Mouse (Mus musculus): ENCODE data around the gene Tdrd1.
"Not testable (repeated sequence)": the region's sequence is repeated elsewhere in the genome, so short reads cannot be mapped to it uniquely, and the experiment has no call there.

The Tdrd1 gene

GRCm38 (mm10) chr19:56826047-56826631 lies at the start of gene Tdrd1:
TSS of gene Tdrd1 (plus strand) at chr19:56826209.
- DNase-seq (ENCODE audit: low spot score in 2 of 2), result peak in 1 of 2 experiments; percentile 33

DNA sequence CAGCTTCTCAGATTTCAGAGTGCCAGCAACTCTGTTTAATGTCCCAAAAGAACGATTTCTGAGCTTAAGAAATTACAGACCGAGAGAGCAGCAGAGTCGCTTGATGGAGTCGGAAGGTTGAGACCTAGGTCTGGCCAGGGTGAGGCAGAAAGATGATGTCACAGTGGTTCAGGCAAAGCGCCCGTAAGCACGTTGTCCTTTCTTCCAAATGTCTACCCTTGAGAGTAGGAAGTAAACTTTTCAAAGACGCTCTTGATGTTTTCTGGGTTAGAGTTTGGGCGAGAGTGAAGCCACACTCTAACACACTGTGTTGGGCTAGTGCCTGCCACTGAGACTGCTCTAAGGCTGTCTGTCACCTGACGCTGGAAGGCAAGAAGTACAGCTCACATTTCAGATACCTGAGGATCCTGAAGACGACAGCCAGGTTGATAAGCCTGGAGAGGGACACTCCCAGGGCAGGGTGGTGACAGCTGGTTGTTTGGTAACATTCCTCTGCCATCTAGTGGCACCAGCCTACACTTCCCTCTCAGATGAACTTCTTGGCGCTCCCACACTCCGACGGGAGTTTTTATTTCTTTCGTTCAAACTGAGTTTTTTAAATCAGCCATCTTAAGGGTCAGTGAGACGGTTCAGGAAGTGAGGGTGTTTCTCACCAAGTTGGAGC lies 49.2 kb upstream of the Tdrd1 start:
- peak; percentile 66 for DNase-seq (ENCODE audit: low spot score in 2 of 2)

GRCm38 (mm10) chr19:56778532-56778931 lies 47.5 kb upstream of the Tdrd1 start:
- not testable (repeated sequence) for DNase-seq (ENCODE audit: low spot score in 2 of 2)

DNA sequence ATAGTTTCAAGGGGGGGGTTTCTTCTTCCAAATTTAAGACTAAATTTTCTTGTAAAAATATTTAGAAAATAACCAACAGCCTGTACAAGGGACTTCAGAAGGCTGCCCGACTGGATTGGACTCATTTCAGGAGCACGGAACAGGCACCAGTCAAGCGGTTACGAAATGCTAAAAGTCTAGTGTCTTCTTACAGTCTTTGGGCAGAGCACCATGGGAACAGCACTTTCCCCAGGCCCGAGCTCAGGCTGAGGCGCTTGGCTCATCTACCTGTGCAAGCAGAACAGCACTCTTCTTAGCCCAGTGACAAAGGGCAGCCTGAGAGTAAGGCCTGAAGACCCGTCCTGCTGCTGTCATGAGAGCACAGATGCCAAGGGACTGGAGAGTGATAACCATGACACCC lies 38.1 kb upstream of the Tdrd1 start:
- no peak for DNase-seq (ENCODE audit: low spot score in 2 of 2)

DNA sequence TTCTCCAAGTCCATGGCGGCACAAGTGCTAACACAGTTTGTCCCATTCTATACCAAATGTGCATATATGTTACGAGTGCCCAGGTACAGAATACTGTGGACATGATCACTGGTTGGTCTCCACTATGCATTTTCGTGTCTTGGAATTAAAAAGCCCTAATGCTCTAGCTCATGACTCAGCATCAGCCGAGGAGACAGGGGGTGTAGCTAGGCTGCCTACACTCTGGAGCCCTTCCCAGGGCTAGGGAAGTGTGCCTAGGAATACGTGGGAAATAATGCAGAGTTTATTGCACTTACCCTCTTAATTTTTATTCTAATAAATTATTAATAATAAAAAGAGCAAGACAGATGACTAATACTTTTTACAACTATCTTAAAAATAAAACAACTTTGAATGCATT lies 37.1 kb upstream of the Tdrd1 start:
- no peak for DNase-seq (ENCODE audit: low spot score in 2 of 2)

DNA sequence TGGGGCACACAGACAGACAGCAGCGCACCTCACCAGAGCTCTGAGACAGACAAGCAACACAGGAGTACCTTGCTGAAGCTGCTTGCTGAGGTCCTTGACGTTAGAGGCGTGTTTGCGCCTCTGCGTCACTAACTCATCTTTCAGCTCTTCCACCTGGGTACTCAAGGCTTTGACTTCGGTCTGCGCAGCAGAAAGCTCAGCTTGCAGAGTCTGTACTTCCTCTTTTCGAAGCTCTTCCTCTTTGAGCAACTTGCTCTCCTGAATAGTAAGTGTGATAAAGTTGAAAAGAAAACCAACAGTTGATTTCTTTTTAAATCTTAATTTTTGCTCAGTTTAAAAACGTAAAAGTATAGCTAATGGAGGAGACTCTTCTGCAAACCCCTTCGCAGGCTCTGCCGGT lies 28.6 kb upstream of the Tdrd1 start:
- no peak for DNase-seq (ENCODE audit: low spot score in 2 of 2)

DNA sequence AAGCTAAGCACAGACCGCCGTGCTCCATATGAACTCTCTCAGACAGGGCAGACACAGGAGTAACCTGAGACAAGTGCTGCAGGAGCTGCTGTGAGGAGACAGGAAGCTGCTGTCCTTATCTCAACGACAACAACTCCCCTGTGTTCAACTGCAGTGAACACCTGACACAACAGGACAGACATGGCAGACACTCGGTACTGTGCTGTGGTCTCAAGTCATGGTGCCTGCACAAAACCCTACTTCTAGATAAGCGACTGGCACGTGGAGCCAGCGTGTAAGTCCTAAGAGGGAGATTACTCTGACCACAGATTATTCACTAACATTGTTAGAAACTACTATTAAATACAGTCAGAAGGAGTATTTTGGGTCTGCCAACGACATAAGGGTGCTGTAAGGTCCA lies 25.8 kb upstream of the Tdrd1 start:
- no peak for DNase-seq (ENCODE audit: low spot score in 2 of 2)

DNA sequence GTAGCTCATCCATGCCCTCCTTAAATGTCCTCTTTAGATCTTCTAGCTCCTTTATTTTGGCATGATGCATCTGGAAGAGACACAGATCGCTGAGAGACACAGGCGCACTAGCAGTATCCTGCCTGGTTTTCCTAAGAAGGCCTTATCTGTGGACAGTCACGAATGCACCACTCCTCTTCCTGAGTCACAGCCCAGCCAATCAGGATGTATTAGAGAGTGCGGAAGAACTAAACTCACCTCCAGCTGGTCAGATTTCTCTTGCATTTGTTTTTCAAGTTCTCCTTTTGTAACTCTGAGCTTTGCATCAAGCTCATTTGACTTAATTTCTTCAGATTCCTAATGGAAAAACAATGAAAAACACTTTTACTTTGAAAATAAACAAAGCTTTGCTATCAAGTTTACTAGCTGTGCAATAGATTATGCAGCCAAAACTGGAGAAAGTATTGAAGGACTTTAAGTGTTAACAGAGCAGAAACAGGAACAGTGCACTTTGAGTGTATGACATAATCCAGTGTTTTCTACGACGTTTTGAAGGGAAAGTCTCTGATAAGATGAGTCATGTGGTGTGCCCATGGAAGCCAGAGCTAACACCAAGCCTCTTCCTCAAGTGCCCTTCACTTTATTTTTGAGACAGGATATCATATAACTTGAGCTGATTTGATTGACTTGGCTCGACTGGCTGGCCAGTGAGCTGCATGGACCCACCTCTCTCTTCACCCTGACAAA lies 24.9 kb upstream of the Tdrd1 start:
- no peak for DNase-seq (ENCODE audit: low spot score in 2 of 2)

GRCm38 (mm10) chr19:56801656-56802351 lies 24.2 kb upstream of the Tdrd1 start:
- DNase-seq (ENCODE audit: low spot score in 2 of 2), result no peak

GRCm38 (mm10) chr19:56802352-56802746 lies 23.7 kb upstream of the Tdrd1 start:
- DNase-seq (ENCODE audit: low spot score in 2 of 2), result no peak

DNA sequence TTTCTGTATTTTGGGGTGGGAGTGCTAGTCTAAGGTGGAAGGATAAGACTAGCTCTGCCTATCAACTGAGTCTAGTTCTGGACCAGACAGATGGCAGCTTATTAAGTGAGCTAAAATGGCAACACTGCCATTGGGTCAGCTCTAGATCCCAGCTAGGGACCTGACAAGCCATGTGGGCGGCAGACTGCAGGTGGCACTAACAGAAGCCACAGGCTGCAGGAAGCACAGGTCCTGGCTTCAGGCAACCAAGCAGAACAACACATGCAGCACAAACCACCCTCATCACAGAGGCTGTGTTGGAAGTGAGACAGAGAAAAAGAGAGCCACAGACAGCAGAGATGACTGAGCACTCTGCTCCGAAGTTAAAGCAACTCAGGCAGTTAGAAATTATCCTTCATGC lies 20.6 kb upstream of the Tdrd1 start:
- DNase-seq (ENCODE audit: low spot score in 2 of 2), result no peak

GRCm38 (mm10) chr19:56807122-56807521 lies 18.9 kb upstream of the Tdrd1 start:
- no peak for DNase-seq (ENCODE audit: low spot score in 2 of 2)

DNA sequence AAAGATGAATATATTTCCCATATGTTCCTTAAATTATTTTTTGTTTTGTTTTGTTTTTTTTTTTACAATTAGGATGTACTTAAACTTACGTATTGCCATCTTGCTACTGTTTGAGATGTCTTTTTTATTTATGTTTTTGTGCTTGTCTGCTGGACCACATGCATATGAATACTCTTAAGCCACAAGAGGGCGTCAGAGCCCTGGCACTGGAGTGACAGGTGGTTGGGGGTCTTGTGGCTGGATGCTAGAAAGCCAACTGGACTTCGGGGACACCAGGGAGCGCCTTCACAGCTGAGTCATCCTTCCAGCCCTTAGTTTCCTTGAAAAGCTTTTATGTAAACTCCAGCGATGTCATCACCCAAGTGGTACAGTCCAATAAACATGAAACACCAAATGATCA lies 17.2 kb upstream of the Tdrd1 start:
- DNase-seq (ENCODE audit: low spot score in 2 of 2), result no peak

DNA sequence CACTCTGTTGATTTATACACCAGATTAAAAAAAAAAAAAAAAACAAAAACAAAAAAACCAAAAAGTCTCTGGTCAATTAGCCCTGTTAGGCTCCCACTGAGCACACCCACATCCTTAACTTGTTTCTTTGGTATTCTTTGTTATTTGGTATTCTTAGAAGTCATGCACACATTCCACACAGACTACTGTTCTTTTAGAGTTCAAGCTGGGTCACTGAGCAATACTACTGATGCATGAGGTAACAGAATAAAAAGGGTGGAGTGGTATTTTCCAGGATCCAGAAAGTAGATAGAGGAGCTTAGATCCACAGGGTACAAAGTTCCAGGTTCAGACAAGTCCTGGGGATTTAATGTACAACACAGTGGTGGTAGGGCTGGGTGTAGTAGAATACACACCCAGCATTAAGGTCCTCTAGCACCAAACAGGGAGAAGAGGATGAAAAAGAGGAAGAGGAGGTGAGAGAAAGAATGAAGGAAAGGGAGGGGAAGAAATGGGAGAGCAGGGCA lies 15.3 kb upstream of the Tdrd1 start:
- DNase-seq (ENCODE audit: low spot score in 2 of 2), result no peak

GRCm38 (mm10) chr19:56811590-56811989 lies 14.4 kb upstream of the Tdrd1 start:
- peak; percentile 42 to 68 for DNase-seq (ENCODE audit: low spot score in 2 of 2)

- no peak for DNase-seq (ENCODE audit: low spot score in 2 of 2)
Measured at GRCm38 (mm10) chr19:56813360-56813759, 12.6 kb upstream of the Tdrd1 start.

DNA sequence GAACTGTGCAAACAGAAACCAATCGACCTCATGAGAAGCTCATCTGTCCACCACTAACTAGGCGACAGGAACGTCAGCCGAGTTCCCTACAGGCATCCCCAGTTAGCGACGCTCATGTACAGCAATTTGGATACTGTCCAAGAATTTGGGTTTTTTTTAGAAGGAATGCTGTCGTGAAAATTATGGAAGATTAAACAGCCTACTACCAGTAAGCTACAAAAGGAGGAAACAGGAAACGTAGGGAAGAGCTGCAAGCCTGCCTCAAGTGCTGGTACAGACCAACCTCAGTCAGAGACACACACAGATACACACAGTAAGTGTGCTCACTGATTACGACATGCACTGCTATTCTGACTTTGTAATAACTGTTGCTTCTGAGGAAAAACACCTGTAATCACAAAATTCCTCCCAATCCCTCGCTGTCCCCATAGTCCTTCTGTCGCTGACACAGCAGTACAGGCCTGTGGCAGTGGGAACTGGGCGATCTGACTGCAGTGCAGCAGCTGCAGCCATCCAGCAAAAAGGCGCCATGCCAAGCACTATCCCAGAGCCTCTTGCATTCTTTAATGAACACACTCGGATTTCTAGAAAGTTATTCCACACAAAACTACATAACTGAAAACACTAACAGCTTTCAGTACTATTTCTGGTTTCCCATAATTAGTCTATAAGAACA lies 8.0 kb upstream of the Tdrd1 start:
- peak; percentile 69 to 73 for DNase-seq (ENCODE audit: low spot score in 2 of 2)

DNA sequence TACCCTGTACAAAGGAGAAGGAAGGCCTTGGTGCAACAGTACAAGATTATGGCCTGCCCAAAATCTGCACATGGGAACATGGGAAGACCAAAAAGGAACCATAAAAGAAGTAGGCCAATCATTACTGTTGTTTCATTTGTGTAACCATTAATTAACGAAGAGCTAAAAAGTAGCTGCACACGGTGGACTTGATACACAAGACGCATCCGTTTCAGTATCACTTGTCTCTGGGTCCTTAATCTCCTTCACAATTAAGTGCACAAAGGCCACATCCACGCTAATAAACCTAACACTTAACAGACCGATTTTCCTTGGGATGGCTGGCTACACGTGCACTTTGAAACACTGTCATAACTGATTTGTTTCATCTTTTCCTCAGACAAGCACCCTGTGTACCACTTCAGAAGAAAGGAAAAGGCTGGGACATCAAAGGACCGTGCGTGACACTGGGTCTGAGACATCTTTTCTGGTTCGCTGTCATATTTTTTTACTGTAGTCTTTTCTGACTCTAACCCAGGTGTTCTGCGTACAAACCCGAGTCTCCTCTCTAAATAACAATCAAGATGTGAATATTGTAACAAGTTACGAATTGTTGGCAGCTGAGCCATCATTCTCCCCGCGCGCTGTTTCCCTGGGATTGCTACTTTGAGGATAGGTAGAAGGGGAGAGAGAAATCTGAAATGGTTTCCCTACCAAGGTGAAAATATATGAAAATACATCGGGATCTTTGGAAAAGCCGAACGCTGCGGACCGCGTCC lies 4.8 kb upstream of the Tdrd1 start:
- DNase-seq (ENCODE audit: low spot score in 2 of 2), result no peak

- DNase-seq (ENCODE audit: low spot score in 2 of 2), result peak; percentile 97 to 98
Measured at GRCm38 (mm10) chr19:56821798-56822447, 4.1 kb upstream of the Tdrd1 start, which contains the start of gene Ccdc186. TSS of gene Ccdc186 (minus strand) at chr19:56822190.

GRCm38 (mm10) chr19:56822448-56822836 lies 3.6 kb upstream of the Tdrd1 start:
- DNase-seq (ENCODE audit: low spot score in 2 of 2), result no peak
